Mouse (Mus musculus): ENCODE results near the gene Stx6.

DNA sequence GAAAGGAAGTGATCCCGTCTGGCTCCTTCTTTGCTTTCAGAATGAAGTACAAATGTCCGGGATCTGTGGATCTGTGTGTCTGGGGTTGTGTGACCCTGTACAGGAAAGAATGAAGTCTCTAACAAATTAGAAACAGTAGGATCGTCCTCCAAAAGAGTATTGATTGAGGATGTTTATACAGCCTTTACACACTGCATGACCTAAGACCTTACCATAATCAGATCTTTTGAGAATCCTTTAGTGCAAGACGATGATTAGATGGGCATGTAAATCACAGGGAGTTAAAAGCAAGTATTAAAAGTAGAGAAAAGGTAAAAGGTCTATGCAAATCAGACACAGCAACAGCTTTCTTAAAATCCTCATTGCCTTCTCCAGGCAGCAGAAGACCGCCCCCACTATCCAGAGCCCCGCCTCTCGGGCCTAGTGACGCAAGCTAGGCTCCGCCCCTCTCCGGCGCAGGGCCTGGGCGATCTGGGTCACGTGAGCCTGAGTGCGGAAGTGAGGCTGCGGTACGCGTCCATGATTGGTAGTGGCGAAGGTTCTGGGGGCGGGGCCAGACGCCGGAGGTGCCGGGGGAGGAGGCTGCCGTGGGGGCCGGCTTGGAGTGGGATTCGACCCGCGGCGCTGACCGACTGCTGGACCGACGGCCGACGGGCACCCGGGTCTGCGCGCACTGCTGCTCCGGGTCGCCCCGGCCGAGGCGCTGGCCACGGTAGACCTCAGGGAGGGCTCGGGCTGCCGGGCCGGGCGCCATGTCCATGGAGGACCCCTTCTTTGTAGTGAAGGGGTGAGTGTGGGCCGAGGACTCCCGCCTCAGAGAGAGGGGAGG, at the start of gene Stx6:
- TF ChIP-seq CTCF (IDR thresholded peaks at IDR 0.05; ENCODE audit: extremely low read depth, insufficient read length, insufficient replicate concordance, low read depth, low read length): no peak
- no peak for TF ChIP-seq POLR2A (IDR thresholded peaks at IDR 0.05; ENCODE audit: low read depth, low read length)
